Mouse (Mus musculus): ENCODE data around the gene Ccdc85c.

GRCm38 (mm10) chr12:108310456-108311027 is 35.3 kb upstream of the Ccdc85c start:
- no peak for TF ChIP-seq CTCF (IDR thresholded peaks at IDR 0.05)
- TF ChIP-seq POLR2A (IDR thresholded peaks at IDR 0.05; ENCODE audit: insufficient read depth, low read depth, low read length) = no peak
- TF ChIP-seq EP300 (IDR thresholded peaks at IDR 0.05; ENCODE audit: insufficient read depth, low read depth, low read length) = no peak

Data from heart, adult 2 months (tissue).